10 mouse cellular contexts compared by ENCODE assay signal in the genomic region with DNA sequence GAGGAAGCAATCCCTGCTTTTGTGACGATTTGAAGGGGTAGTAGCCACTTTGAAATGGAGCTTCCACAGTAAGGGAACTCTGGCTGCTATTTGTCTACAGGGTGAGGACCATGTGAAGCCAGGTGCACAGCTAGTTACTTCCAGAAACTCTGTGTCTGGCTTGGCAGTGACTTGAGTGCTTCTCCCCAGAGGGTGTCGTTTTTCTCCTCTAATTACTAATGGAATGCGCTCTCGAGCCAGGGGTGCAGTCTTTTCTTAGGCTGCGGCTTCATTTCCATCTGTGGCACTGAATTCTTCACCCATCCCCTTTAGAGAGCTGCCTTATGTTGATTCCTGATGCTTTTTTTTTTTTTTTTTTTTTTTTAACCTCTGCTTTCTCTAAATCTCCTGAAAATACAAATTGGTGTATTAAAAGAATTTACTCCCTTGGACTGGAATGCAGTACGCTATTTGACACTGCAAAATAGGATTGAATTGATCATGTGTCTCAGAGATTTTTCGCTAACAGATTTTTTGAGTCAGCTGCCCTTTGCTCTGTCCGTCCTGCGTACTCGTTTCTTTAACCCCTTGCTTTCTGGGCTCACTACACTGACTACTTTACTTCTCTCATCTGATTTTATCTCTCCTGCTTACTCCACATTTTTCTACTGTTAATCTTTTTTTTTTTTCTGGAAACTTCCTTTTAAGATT. TPM values are rescaled to one million over a fixed set of nuclear protein-coding genes. Genes with fewer than 3 reads are reported as not detected.
A peak's percentile ranks its signal among the peaks of the same experiment; 100 is the strongest.
DNase-seq lines count a peak whose midpoint lies in the region; ATAC-seq lines count a peak whose summit lies in the region.
"Had no signal": no experiment of that assay in that cellular context is flagged by ENCODE, and none has a peak within 500 bp of the region (broad histone marks: within the 10 kb centered on the region; RNA-seq: fewer than 3 reads in every experiment).

No protein-coding gene starts in this region.

- WGBS in heart, embryonic 12.5 days, result 15% methylated on average over 10 of the region's 10 CpGs
- WGBS in midbrain, embryonic 10.5 days, result 5% methylated on average over 10 of the region's 10 CpGs

- H3K9ac ChIP-seq in heart, embryonic 12.5 days, result no peak overlapping the region

- no peaks in the 10 kb centered on the region for H3K9me3 ChIP-seq in heart, embryonic 12.5 days (replicated peaks)
- no peaks in the 10 kb centered on the region for H3K9me3 ChIP-seq in midbrain, embryonic 10.5 days (replicated peaks)

- H3K4me2 ChIP-seq in heart, embryonic 12.5 days, result peak overlapping the region; percentile 35

- H3K27me3 ChIP-seq in heart, embryonic 12.5 days (replicated peaks), result no peaks in the 10 kb centered on the region
- H3K27me3 ChIP-seq in midbrain, embryonic 10.5 days (ENCODE audit: low read depth, poor library complexity, severe bottlenecking), result no peaks in the 10 kb centered on the region

- no peak overlapping the region for H3K27ac ChIP-seq in heart, embryonic 12.5 days (ENCODE audit: poor library complexity, severe bottlenecking)
- peak overlapping the region; percentile 74 for H3K27ac ChIP-seq in midbrain, embryonic 10.5 days (replicated peaks)

- no peaks in the 10 kb centered on the region for H3K36me3 ChIP-seq in heart, embryonic 12.5 days
- H3K36me3 ChIP-seq in midbrain, embryonic 10.5 days, result no peaks in the 10 kb centered on the region

- no peak for ATAC-seq in heart, embryonic 12.5 days (ENCODE audit: insufficient number of reproducible peaks, low FRiP score)

- H3K4me1 ChIP-seq in heart, embryonic 12.5 days (replicated peaks), result peaks cover 19% of the 10 kb centered on the region
- H3K4me1 ChIP-seq in midbrain, embryonic 10.5 days, result peaks cover 34% of the 10 kb centered on the region

- no peak overlapping the region for H3K4me3 ChIP-seq in heart, embryonic 12.5 days
- H3K4me3 ChIP-seq in midbrain, embryonic 10.5 days, result peak overlapping the region; percentile 20; the same call in 1 of the 2 replicates

- no peak for DNase-seq in heart, postnatal 4 days
- DNase-seq in Muller cell, postnatal 12 days (ENCODE audit: inconsistent ontology term), result peak; percentile 87
- peak; percentile 69 for DNase-seq in forelimb bud, embryonic 11.5 days (ENCODE audit: low read depth, low spot score)
- DNase-seq in midbrain, embryonic 10.5 days (ENCODE audit: low spot score), result no peak
- DNase-seq in adrenal gland, postnatal 25 days, result no peak
- DNase-seq in urinary bladder, postnatal 25 days (ENCODE audit: low spot score), result no peak
- DNase-seq in lung, adult 18-20 months, result no peak
- DNase-seq: cerebellum, adult 2 months; kidney, adult 18-20 months had no signal

RNA-seq across cellular contexts. Expression of a gene that starts 57.0 kb away (rescaled TPM):
- 57.5 and 69.2 TPM in 2 replicates for polyA plus RNA-seq in heart, embryonic 12.5 days (2016; fragmentation: Nextera tagmentation; extraction: Ambion mirVana)
- 100 to 1,000 TPM; 208 to 209 TPM for total RNA-seq in heart, postnatal 4 days (2021)
- polyA plus RNA-seq in midbrain, embryonic 10.5 days (2016; fragmentation: Nextera tagmentation; extraction: Ambion mirVana), result 9.8 and 17.4 TPM in 2 replicates
- total RNA-seq in adrenal gland, postnatal 25 days (2021), result 121 and 134 TPM in 2 replicates

Comparison
In these comparisons a context has a peak if more than half of its experiments do, and no peak if none do; other contexts are left out.
1. DNase-seq: peak in Muller cell, postnatal 12 days (single experiment) and forelimb bud, embryonic 11.5 days (single experiment); none in heart, postnatal 4 days (single experiment), midbrain, embryonic 10.5 days (single experiment), adrenal gland, postnatal 25 days (single experiment), urinary bladder, postnatal 25 days (single experiment) and lung, adult 18-20 months (0 of 2).